Mouse (Mus musculus) brain, embryonic 14.5 days (tissue): ENCODE measurements around the gene Stard13. TPM values are rescaled to one million over a fixed set of nuclear protein-coding genes. Genes with fewer than 3 reads are reported as not detected.
A peak's percentile ranks its signal among the peaks of the same experiment; 100 is the strongest.

Experiments
- DNase-seq: peaks from one replicate; pipeline ENCODE4 v3.0.0-alpha.2; 2011; ENCODE audit warnings: low read depth
- CTCF ChIP-seq: fragments of 200-500 bp; IDR thresholded peaks from 2 replicates; pipeline ENCODE4 v1.5.1; 2012; ENCODE audit warnings: inconsistent platforms, mild to moderate bottlenecking, moderate library complexity, borderline replicate concordance; ENCODE audit not compliant: insufficient read depth, insufficient read length; ENCODE audit errors: extremely low read depth
- POLR2A ChIP-seq: fragments of 200-500 bp; IDR thresholded peaks from 2 replicates; pipeline ENCODE4 v1.6.1; 2012; ENCODE audit warnings: mild to moderate bottlenecking, inconsistent platforms, borderline replicate concordance; ENCODE audit not compliant: poor library complexity, insufficient read depth, insufficient read length, severe bottlenecking; ENCODE audit errors: extremely low read depth
- polyA plus RNA-seq: library from polyadenylated mRNA; depleted of rRNA; stranded (reverse); fragments of >200 nt; gene quantifications from 2 replicates; pipeline ENCODE4 v1.2.3, GENCODE M21; 2012

Stard13 gene
- polyA plus RNA-seq, 1 experiment: 6.6 TPM

DNA sequence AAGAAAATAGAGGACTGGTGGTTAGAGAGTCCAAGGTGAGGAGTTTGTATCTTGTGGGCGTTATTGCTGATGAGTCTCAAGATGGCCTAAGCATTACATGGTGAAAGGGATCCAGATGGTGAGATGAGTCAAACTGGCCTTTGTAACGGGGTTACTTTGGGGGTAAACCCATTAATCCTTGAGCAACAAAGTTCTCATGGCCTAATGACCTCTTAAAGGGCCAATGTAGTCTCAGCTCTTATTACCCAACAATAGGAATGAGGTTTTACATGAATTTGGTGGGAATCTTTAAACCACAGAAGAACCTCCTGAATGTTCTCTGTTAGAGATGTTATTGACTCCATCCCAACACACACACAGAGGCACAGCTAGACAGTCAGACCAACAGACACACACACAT lies 14.4 kb upstream of the Stard13 start:
- DNase-seq: no peak
- TF ChIP-seq CTCF: no peak
- no peak for TF ChIP-seq POLR2A

DNA sequence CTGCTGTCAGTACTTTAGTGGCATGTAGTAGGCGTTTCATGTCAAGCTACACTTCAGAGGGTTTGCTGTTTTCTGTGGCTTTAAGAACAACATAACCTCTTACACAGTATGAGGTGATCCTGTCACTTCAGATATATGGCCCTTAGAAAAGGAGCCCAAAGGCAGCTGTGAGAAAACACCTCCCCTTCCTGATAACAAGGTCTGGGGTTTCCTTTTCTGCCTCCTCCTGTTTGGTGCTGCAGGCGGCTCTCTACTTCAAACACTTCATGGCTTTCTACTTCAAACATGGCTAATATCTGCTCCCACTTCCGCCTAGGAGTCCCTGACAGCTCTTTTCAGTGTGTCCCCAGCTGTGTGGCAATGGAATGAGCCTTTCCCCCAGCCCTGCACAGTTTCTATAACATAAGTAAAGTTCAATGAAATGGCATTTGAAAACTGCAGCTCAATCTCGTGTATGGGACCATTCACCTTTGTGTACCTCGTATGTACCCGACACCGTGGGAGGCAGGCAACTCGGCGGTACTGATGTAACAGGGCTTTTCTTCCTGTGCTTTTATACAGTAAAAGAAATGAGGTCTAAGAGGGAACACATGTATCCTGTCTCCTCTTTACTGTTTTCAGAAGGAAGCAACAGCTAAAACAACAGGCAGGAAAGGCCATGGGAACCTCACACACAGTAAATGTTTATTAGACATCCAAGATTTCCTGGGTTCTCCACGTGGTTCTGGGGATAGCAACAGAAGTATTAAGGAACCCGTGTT lies 13.7 kb upstream of the Stard13 start:
- TF ChIP-seq POLR2A (no peak), CTCF (no peak)
- peak; percentile 59 for DNase-seq

DNA sequence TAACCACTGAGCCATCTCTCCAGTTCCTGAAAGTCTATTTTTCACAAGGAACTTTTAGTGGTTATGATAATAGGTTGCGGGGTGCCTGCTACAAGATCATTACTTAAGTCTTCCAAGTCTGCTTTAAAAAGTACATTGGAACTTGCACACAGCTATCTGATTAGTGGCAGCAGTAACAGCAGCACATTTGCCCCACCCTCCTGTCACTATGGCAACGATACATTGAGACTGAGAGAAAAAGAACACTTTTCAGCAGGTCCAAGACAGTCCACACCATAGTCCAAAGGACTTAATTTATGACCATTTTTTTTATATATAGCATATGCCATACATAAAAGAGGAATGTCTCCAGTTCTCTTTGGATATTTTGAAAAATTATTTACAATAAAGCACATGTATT lies 12.7 kb upstream of the Stard13 start:
- DNase-seq: peak; percentile 14
- TF ChIP-seq POLR2A (no peak), CTCF (no peak)

DNA sequence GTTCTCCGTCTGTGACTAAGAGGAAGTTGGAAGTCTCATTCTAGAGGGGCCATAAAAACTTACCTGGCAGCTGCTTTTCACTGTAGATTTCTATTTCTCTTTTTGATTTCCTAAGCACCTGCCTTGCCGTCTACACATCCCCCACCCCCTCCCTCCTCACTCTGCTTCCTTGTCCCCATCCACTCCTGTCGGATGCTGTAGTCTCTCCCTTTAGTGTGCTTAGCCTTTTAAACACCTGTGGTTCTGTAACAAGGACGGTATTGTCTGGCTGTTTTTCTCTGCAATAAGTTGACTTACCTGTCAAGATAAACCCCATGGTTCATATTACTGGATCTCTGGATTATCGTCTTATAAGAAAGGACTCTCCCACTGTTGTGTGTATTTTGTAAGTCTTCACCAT lies 11.9 kb upstream of the Stard13 start:
- no peak for DNase-seq

DNA sequence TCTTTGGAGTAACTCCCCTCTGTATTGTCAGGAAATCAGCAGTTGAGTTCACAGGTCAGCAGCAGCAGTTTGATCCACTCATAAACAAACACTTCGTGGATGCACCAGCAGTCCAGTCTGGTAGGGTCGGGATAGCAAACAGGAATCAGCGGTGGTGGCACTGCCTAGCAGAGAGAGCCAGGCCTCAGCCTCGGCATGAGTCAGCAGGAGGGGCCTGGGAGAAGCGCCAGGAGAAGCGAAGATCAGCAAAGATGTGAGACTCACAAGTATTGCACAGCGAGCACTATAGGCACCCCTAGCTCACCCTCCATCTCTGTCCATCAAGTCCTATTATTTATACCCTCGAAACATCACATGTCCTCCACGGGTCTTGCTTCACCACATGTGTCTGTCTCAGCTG lies 5.1 kb upstream of the Stard13 start:
- TF ChIP-seq CTCF (no peak), POLR2A (no peak)
- DNase-seq: no peak

More for the DNA sequence above, 11.9 kb upstream of the Stard13 start:
- TF ChIP-seq CTCF: no peak
- no peak for TF ChIP-seq POLR2A

DNA sequence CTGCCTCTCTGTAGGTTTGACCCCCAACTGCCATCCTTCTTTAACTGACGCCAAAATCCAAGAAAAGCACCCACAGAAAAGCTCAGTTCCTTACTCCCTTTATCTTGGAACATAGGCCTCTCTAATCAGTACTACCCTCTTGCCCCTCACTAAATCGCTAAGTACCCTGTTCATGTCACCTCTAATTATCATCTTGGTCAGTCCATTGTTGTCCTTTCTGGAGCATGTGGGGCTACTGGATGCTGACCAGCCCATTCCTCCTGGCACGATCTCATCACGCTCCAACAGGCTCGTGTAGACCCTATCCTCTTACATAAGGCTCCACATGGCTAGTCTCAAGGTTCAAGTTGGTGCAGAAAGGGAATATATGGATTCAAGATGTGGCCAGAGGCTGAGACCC lies 2.8 kb upstream of the Stard13 start:
- TF ChIP-seq CTCF (no peak), POLR2A (no peak)
- no peak for DNase-seq

DNA sequence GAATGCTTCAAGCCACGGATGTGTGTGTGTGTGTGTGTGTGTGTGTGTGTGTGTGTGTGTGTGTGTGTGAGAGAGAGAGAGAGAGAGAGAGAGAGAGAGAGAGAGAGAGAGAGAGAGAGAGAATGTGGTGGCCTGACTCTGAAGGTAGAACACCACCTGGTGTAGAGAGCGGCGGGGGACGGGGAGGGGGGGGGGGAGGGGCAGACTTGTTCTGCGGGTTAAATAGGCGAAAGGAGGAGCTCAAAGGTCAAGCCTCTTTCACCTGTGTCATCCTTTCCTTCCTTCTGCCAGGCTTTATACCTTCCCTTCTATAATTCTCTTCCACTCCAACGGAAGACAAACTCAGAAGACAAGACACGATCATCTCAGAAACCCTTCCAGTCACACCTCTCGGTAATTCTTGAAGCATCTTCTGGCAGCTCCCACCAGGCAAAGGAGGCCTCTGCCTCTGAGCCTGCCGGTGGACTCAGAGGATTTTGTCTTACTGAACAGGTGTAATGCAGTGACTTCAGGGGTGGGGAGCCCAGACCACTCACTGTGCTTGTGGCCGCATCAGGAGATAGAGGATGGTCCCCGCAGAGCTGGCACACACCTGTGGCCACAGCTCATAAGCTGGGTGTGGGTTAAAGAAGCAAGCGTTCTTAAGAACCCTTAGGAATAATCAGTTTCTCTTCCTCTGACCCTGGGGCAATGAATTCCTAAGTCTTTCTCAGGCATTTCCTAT lies 898 bp downstream of the Stard13 start:
- DNase-seq: no peak
- TF ChIP-seq CTCF (no peak), POLR2A (no peak)

DNA sequence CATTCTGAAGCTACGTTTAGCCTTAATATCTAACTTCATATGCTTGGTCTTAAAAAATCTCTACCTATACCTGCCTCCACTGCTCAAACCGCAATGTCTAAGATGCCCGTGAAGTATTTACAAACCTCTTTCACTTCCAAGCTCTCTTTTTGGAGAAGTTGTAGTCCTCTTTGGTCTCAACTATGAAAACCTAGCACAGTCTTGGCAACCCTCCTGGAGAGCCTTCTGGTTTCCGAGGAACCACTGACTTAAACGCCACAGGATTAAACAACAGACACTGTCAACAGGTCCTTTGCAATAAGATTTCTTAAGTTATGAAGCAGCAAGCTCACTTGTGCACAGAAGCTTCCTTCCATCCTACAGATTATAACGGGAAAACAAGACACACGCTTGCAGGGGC lies 1.8 kb downstream of the Stard13 start:
- no peak for DNase-seq
- TF ChIP-seq CTCF: no peak
- no peak for TF ChIP-seq POLR2A

DNA sequence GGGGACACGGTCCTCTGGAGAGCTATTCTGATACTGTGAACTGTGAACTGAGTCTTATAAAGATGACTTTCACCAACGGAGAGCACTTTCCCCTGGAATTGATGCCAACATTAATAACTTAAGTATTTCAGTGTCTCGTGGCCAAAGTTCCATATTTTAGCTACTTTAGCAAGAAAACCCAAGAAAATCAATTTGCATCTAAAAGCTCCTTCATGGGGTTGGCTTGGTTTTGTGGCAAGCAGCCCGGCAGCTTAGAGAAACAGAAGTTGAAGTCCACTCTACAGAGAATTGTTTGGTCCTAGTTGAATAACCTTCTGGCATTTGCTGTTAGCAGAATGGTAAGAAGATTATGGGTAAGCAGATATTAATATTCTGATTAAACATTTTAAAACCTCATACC lies 2.2 kb downstream of the Stard13 start:
- TF ChIP-seq CTCF: no peak
- DNase-seq: no peak

DNA sequence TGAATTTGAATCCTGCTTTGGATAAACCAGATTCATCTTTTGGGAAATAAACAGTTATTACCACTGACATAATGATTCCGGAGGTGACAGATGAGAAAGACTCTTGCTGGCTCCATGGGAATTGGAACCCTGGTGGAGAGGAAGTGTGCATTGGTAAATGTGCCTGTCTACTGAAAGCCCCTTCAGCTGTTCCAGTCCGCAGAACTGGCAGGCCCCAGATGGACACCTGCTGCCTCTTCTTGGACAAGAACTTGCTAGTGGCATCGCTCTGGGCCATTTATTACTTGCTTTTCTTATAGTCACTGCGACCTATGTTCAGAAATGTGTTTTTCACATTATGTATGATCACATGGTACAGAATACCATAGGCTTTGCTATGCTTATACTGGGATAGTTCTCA lies 3.2 kb downstream of the Stard13 start:
- no peak for DNase-seq
- TF ChIP-seq CTCF (no peak), POLR2A (no peak)

DNA sequence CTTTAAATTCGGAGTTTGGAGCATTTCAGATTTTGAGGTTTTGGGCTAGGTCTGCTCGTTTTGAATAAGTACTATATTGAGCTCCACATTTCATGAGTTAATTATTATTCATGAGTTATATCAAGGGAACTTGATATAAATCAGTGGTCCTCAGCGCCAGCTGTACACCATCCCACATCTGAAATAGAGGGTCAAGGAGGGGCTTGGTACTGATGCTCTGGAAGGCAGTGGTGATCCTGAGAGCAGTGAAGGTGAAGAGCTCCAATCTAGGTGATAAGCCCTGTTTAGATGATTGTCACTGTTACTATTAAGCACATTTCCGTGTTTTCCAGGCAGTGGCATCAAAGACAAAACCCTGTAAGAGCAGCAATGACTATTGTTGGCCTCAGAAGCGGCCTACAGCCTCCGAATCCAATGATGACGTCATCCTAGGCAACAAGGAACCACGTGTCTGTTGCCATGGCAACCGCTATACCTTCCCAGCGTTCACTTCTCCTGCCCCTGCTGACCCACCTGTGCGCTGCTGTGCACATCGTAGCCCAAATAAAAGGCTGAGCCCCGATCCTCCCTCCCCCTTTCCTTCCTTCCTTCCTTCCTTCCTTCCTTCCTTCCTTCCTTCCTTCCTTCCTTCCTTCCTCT lies 5.2 kb downstream of the Stard13 start:
- DNase-seq: peak; percentile 50
- TF ChIP-seq CTCF (no peak), POLR2A (no peak)
